Mouse (Mus musculus): ENCODE results near the gene Nupl1. TPM values are rescaled to one million over a fixed set of nuclear protein-coding genes. Genes with fewer than 3 reads are reported as not detected.

The Nupl1 gene
- polyA plus RNA-seq, 1 experiment from 2014 or later: not detected

DNA sequence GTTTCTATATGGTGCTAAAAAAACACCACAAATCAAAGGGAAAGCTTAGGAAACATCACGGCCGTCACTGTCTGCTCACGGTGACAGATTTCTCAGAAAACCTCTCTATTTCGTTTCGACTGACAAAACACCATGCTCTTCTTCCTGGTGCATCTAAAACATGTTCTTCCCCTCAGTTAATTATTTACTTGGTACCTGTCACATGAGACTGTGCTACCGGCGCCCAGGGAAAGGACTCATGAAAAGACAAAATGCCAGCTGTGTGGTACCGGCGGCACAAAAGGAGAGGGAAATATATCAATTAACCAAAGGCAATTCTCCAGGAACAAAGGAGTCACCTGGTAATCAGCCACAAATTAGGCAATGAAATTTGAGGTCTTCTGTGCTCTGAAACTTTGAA, 116.5 kb downstream of the Nupl1 start:
- ATAC-seq (replicated peaks; ENCODE audit: insufficient number of reproducible peaks, low FRiP score, low TSS enrichment, low read depth) (no peak), DNase-seq (ENCODE audit: low spot score) (no peak)
- Histone ChIP-seq H3K4me3 (ENCODE audit: low read depth, low read length) (no peak overlapping the region), H3K4me2 (ENCODE audit: low read depth, low read length) (no peak overlapping the region), H3K36me3 (replicated peaks; ENCODE audit: control insufficient read depth, insufficient read depth, low read depth, low read length) (no peaks in the 10 kb centered on the region), H3K9me3 (replicated peaks; ENCODE audit: control insufficient read depth, low read length) (no peaks in the 10 kb centered on the region), H3K27me3 (ENCODE audit: control insufficient read depth, insufficient read depth, low read length) (no peaks in the 10 kb centered on the region), H3K4me1 (ENCODE audit: control insufficient read depth, insufficient read depth, low read length) (no peaks in the 10 kb centered on the region), H3K9ac (replicated peaks; ENCODE audit: low read length) (no peak overlapping the region), H3K27ac (replicated peaks; ENCODE audit: low read depth, low read length) (no peak overlapping the region)
- WGBS: 85% methylated on average over 9 of the region's 9 CpGs

MicroRNAs encoded within 50 kb of the gene (microRNA counts, 519-probe panel; counts per million panel counts)
- not detected for microRNA mmu-miR-719

Small RNA genes lying within 50 kb of the gene (microRNA-seq; reads per million reads assigned to microRNA genes)
- gene Mir719 (ENCODE audit: borderline number of aligned reads): not detected

Other genes with a start within 250 kb of the Nupl1 start
- gene Atp8a2, start 54.3 kb downstream of the Nupl1 start, polyA plus RNA-seq (2014; fragmentation: Nextera tagmentation; extraction: Ambion mirVana): 4.2 and 5.9 TPM in 2 replicates
- 80.5 and 81.4 TPM in 2 replicates for gene Gm49336, start 76 bp upstream of the Nupl1 start, polyA plus RNA-seq (2014; fragmentation: Nextera tagmentation; extraction: Ambion mirVana)
- gene Mtmr6, start 13.8 kb upstream of the Nupl1 start, polyA plus RNA-seq (2014; fragmentation: Nextera tagmentation; extraction: Ambion mirVana): 39.3 and 39.5 TPM in 2 replicates
- 3.3 and 3.5 TPM in 2 replicates for gene Amer2, start 121.8 kb upstream of the Nupl1 start, polyA plus RNA-seq (2014; fragmentation: Nextera tagmentation; extraction: Ambion mirVana)

Data from embryonic facial prominence, embryonic 11.5 days (tissue).